Mouse (Mus musculus): Measurements from ENCODE around the gene Ythdf1. TPM values are rescaled to one million over a fixed set of nuclear protein-coding genes. Genes with fewer than 3 reads are reported as not detected.

Ythdf1 gene
- polyA plus RNA-seq, 1 experiment from 2014 or later: 57.3 TPM

DNA sequence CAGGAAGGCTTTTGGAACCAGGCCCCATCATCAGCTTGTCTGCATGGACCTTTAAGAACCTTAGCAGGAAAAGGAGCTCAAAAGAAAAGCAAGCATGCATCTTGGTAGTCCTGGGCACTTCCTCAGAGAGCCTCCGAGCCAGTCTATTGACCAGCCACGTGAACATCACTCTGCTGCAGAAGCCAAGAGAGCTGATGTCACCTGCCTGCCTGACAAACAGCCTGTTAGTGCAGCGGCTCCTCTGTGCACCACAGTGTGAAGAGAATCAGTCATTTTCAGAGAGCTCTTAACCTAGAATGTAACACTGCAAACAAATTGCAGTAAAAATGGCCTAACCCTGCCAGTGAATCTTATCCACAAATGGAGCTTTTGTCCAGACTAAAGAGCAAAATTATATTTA is 50.7 kb downstream of the Ythdf1 start:
- no peaks in the 10 kb centered on the region for H3K27me3 ChIP-seq (ENCODE audit: control insufficient read depth, insufficient read depth, low read length)
- H3K4me3 ChIP-seq (ENCODE audit: low read depth, low read length): no peak overlapping the region
- H3K27ac ChIP-seq (ENCODE audit: low read depth, low read length): no peak overlapping the region
- H3K4me1 ChIP-seq (replicated peaks; ENCODE audit: control insufficient read depth, insufficient read depth, low read length): no peaks in the 10 kb centered on the region
- no peaks in the 10 kb centered on the region for H3K9me3 ChIP-seq (ENCODE audit: control insufficient read depth, low read length)
- no peak for ATAC-seq (ENCODE audit: low FRiP score)
- no peak overlapping the region for H3K4me2 ChIP-seq (replicated peaks; ENCODE audit: low read depth, low read length)
- no peak overlapping the region for H3K9ac ChIP-seq (ENCODE audit: low read depth, low read length)
- H3K36me3 ChIP-seq (ENCODE audit: control insufficient read depth, insufficient read depth, low read length): no peaks in the 10 kb centered on the region; the same call in 1 of the 2 replicates
- no peak for DNase-seq (ENCODE audit: low spot score)
- 70% methylated on average over 3 of the region's 3 CpGs for WGBS

DNA sequence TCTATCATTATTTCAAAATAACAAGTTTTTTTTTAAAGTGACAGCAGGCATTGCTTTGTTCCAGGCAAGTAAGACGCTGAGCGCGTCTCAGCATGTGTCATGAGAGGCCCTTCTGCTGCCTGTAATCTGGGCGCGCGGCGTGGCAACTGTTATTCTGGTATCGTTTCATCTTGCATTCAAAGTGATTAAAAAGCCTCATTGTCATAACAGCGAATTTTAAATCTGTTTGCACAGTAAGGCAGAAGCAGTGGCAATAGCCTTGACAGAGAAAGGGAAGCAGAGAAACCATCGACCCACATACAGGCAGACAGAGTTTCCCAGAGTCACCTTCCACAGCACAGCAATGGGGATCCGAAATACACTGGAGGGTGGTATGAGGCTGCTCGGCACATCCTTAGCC is 59.2 kb downstream of the Ythdf1 start:
- Histone ChIP-seq H3K4me3 (ENCODE audit: low read depth, low read length) (no peak overlapping the region), H3K9ac (ENCODE audit: low read depth, low read length) (no peak overlapping the region), H3K36me3 (ENCODE audit: control insufficient read depth, insufficient read depth, low read length) (no peaks in the 10 kb centered on the region), H3K4me2 (replicated peaks; ENCODE audit: low read depth, low read length) (no peak overlapping the region), H3K27ac (ENCODE audit: low read depth, low read length) (no peak overlapping the region), H3K9me3 (ENCODE audit: control insufficient read depth, low read length) (no peaks in the 10 kb centered on the region), H3K4me1 (replicated peaks; ENCODE audit: control insufficient read depth, insufficient read depth, low read length) (no peaks in the 10 kb centered on the region), H3K27me3 (ENCODE audit: control insufficient read depth, insufficient read depth, low read length) (no peaks in the 10 kb centered on the region; the same call in 1 of the 2 replicates)
- WGBS: 75% methylated on average over 12 of the region's 12 CpGs
- DNase-seq (ENCODE audit: low spot score) (no peak), ATAC-seq (ENCODE audit: low FRiP score) (no peak)

DNA sequence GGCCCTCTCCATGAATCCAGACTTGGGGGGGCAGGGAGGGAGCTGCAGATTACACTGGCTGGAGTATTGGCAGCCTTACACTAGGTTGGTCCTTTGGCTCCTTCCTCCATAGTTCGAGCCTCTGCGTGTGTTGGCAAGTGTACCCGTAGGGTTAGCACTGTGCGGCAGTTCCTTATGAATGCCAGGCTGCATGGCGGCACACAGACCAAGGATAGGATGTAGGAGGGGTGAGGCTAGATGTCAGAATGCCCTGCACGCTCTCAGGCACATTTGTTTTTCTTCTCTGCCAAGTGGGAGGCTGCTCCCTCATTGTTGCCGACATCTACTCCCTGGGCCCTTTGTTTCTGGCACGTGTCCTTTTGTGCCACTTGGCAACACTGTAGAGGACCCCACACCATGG is 63.6 kb downstream of the Ythdf1 start:
- 51% methylated on average over 8 of the region's 8 CpGs for WGBS
- H3K9ac ChIP-seq (ENCODE audit: low read depth, low read length): no peak overlapping the region
- DNase-seq (ENCODE audit: low spot score): peak; percentile 40
- no peak overlapping the region for H3K4me3 ChIP-seq (ENCODE audit: low read depth, low read length)
- H3K36me3 ChIP-seq (ENCODE audit: control insufficient read depth, insufficient read depth, low read length): no peaks in the 10 kb centered on the region
- peaks cover 5% of the 10 kb centered on the region; the same call in 1 of the 2 replicates for H3K4me1 ChIP-seq (replicated peaks; ENCODE audit: control insufficient read depth, insufficient read depth, low read length)
- H3K4me2 ChIP-seq (replicated peaks; ENCODE audit: low read depth, low read length): no peak overlapping the region
- 0 out of 2 replicates have a peak, but pooled peaks have one; percentile 25 for ATAC-seq (ENCODE audit: low FRiP score)
- H3K9me3 ChIP-seq (ENCODE audit: control insufficient read depth, low read length): no peaks in the 10 kb centered on the region
- no peak overlapping the region for H3K27ac ChIP-seq (ENCODE audit: low read depth, low read length)
- H3K27me3 ChIP-seq (ENCODE audit: control insufficient read depth, insufficient read depth, low read length): no peaks in the 10 kb centered on the region; the same call in 1 of the 2 replicates

DNA sequence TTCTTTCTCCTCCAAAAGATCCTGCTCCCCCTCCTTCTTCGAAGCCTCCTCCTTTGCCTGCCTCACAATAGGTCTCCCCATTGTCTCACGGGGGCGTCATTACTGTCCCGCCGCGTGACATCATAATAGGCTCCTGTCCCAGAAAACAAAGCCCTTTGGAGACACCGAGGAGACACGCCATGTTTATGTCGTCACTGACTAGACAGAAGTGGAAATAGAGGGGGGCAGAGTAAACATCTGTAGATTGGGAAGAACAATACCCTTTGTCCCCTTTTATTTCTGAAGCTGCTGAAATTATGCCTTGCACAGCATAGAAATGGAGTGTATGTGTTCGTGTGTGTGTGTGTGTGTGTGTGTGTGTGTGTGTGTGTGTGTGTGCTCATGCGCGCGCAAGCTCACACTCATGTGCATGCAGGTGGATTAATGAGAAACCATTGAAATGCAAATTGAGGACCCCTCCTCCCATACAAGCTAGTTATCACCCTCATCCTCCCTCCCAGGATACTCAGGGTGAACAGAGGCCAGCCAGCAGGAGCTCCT is 65.7 kb downstream of the Ythdf1 start:
- Histone ChIP-seq H3K9me3 (ENCODE audit: control insufficient read depth, low read length) (no peaks in the 10 kb centered on the region), H3K27me3 (ENCODE audit: control insufficient read depth, insufficient read depth, low read length) (no peaks in the 10 kb centered on the region; the same call in 1 of the 2 replicates), H3K4me1 (replicated peaks; ENCODE audit: control insufficient read depth, insufficient read depth, low read length) (peaks cover 5% of the 10 kb centered on the region; the same call in 1 of the 2 replicates), H3K4me3 (ENCODE audit: low read depth, low read length) (no peak overlapping the region), H3K9ac (ENCODE audit: low read depth, low read length) (peak overlapping the region; percentile 35; the same call in 1 of the 2 replicates), H3K36me3 (ENCODE audit: control insufficient read depth, insufficient read depth, low read length) (no peaks in the 10 kb centered on the region), H3K27ac (ENCODE audit: low read depth, low read length) (peak overlapping the region; percentile 11), H3K4me2 (replicated peaks; ENCODE audit: low read depth, low read length) (peak overlapping the region; percentile 27)
- peak; percentile 72 for DNase-seq (ENCODE audit: low spot score)
- ATAC-seq (ENCODE audit: low FRiP score): peak; percentile 82
- WGBS: 7% methylated on average over 13 of the region's 13 CpGs

Other genes with a start within 250 kb of the Ythdf1 start
- 29.5 and 39.7 TPM in 2 replicates for gene Dido1, start 210.9 kb downstream of the Ythdf1 start, polyA plus RNA-seq (2014; fragmentation: Nextera tagmentation; extraction: Ambion mirVana)
- 59.6 and 70.0 TPM in 2 replicates for gene Gid8, start 210.8 kb downstream of the Ythdf1 start, polyA plus RNA-seq (2014; fragmentation: Nextera tagmentation; extraction: Ambion mirVana)
- gene Slc17a9, start 195.7 kb downstream of the Ythdf1 start, polyA plus RNA-seq (2014; fragmentation: Nextera tagmentation; extraction: Ambion mirVana): 0.14 and 0.45 TPM in 2 replicates
- gene Bhlhe23, start 144.0 kb downstream of the Ythdf1 start, polyA plus RNA-seq (2014; fragmentation: Nextera tagmentation; extraction: Ambion mirVana): 3.0 and 3.7 TPM in 2 replicates
- 0.49 and 0.65 TPM in 2 replicates for gene Birc7, start 8.1 kb upstream of the Ythdf1 start, polyA plus RNA-seq (2014; fragmentation: Nextera tagmentation; extraction: Ambion mirVana)
- gene Nkain4, start 33.8 kb upstream of the Ythdf1 start, polyA plus RNA-seq (2014; fragmentation: Nextera tagmentation; extraction: Ambion mirVana): 80.5 and 91.5 TPM in 2 replicates
- 50.2 and 50.5 TPM in 2 replicates for gene Arfgap1, start 46.3 kb upstream of the Ythdf1 start, polyA plus RNA-seq (2014; fragmentation: Nextera tagmentation; extraction: Ambion mirVana)
- 0.56 and 0.78 TPM in 2 replicates for gene Col20a1, start 65.6 kb upstream of the Ythdf1 start, polyA plus RNA-seq (2014; fragmentation: Nextera tagmentation; extraction: Ambion mirVana)
- 45.0 and 54.1 TPM in 2 replicates for gene Chrna4, start 122.6 kb upstream of the Ythdf1 start, polyA plus RNA-seq (2014; fragmentation: Nextera tagmentation; extraction: Ambion mirVana)
- gene Kcnq2, start 214.4 kb upstream of the Ythdf1 start, polyA plus RNA-seq (2014; fragmentation: Nextera tagmentation; extraction: Ambion mirVana): 16.3 and 18.9 TPM in 2 replicates
- gene Eef1a2, start 236.1 kb upstream of the Ythdf1 start, polyA plus RNA-seq (2014; fragmentation: Nextera tagmentation; extraction: Ambion mirVana): 1.3 and 1.5 TPM in 2 replicates